Mouse (Mus musculus) hindbrain, embryonic 15.5 days (tissue): ENCODE data around the gene Smim1. TPM values are rescaled to one million over a fixed set of nuclear protein-coding genes. Genes with fewer than 3 reads are reported as not detected.

ENCODE experiments used
- ATAC-seq: fragments of 200-750 bp; cut with Nextera tagmentation; 2 replicates; pipeline ENCODE4 v1.8.0; 2017; ENCODE audit warnings: low read depth, moderate number of reproducible peaks, moderate TSS enrichment; ENCODE audit not compliant: low FRiP score
- H3K27ac ChIP-seq: fragments of 300-500 bp; sonication (generic); replicated peaks from 2 replicates; pipeline ENCODE4 v1.5.1; 2015; ENCODE audit warnings: mild to moderate bottlenecking, inconsistent platforms
- H3K27me3 ChIP-seq: fragments of 300-500 bp; sonication (generic); 2 replicates; pipeline ENCODE4 v1.6.1; 2015; ENCODE audit warnings: control low read depth, inconsistent platforms
- H3K36me3 ChIP-seq: fragments of 300-500 bp; sonication (generic); 2 replicates; pipeline ENCODE4 v1.6.1; 2015; ENCODE audit warnings: control low read depth, inconsistent platforms
- H3K4me1 ChIP-seq: fragments of 300-500 bp; sonication (generic); replicated peaks from 2 replicates; pipeline ENCODE4 v1.6.1; 2015; ENCODE audit warnings: control low read depth, inconsistent platforms
- H3K4me2 ChIP-seq: fragments of 300-500 bp; sonication (generic); 2 replicates; pipeline ENCODE4 v1.6.1; 2015; ENCODE audit warnings: moderate library complexity, mild to moderate bottlenecking, inconsistent platforms
- H3K4me3 ChIP-seq: fragments of 300-500 bp; sonication (generic); 2 replicates; pipeline ENCODE4 v1.5.1; 2015; ENCODE audit warnings: mild to moderate bottlenecking, inconsistent platforms
- H3K9ac ChIP-seq: fragments of 300-500 bp; sonication (generic); 2 replicates; pipeline ENCODE4 v1.6.1; 2015; ENCODE audit warnings: inconsistent platforms
- H3K9me3 ChIP-seq: fragments of 300-500 bp; sonication (generic); 2 replicates; pipeline ENCODE4 v1.6.1; 2016; ENCODE audit warnings: control low read depth, inconsistent platforms
- WGBS: fragments of 180-500 bp; shearing (Covaris S2); methylation state at CpG from one replicate; pipeline ENCODE4 v1.1.7; 2015; 5-methylcytosine and 5-hydroxymethylcytosine counted together
- polyA plus RNA-seq: library from polyadenylated mRNA; unstranded; fragments of >200 nt; fragmentation: Nextera tagmentation; extraction: Ambion mirVana; gene quantifications from 2 replicates; pipeline ENCODE4 v1.2.1, GENCODE M21; 2015

The Smim1 gene
- polyA plus RNA-seq, 1 experiment from 2014 or later = 10.8 TPM

DNA sequence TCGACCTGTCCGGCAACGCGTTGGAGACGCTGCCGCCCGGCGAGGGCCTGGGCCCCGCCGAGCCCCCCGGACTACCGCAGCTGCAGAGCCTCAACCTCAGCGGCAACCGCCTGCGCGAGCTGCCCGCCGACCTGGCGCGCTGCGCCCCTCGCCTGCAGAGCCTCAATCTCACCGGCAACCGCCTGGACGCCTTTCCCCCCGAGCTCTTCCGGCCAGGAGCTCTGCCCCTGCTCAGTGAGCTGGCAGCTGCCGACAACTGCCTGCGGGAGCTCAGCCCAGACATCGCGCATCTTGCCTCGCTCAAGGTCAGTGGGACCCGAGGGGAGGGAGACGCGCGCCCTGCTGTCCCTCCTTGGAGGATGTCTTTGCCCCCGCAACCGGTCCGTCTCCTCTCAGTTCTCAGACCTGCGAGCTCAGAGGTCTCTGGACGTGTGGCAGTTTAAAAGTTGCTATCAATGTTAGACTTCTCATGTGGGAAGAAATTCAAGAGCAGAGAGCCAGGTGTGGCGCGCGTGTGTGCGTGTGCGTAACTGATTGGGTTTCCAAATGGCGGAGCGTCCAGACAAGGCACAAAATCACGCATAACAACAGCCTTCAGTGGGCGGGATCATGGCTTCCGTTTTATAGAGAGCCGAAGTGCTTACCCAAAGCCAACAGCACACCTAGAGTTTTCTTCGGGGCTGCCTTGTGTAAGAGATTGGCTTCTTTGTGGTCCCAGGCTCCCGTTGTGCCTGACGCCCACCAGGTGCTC is 13.7 kb downstream of the Smim1 start:
- H3K9me3 ChIP-seq = no peaks in the 10 kb centered on the region
- H3K27ac ChIP-seq = peak overlapping the region; percentile 76
- peak overlapping the region; percentile 93 for H3K9ac ChIP-seq
- 3% methylated on average over 55 of the region's 55 CpGs for WGBS
- peaks cover 26% of the 10 kb centered on the region for H3K4me1 ChIP-seq
- peaks cover 17% of the 10 kb centered on the region; the same call in 1 of the 2 replicates for H3K36me3 ChIP-seq
- no peak for ATAC-seq
- H3K4me3 ChIP-seq = peak overlapping the region; percentile 97
- H3K4me2 ChIP-seq = peak overlapping the region; percentile 99
- H3K27me3 ChIP-seq = no peaks in the 10 kb centered on the region

DNA sequence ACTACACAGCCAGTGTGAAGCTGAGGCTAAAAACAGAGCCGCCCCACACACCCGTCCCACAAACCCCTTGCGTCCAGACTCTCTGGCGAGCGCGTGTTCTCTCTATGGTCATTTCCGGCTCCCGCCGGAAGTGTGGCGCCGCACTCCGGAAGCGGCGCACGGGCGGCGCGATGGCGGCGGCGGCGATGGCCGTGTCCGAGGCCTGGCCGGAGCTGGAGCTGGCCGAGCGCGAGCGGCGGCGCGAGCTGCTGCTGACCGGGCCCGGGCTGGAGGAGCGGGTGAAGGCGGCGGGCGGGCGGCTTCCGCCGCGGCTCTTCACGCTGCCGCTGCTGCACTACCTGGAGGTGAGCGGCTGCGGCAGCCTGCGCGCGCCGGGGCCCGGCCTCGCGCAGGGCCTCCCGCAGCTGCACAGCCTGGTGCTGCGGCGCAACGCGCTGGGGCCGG is 14.4 kb downstream of the Smim1 start, which contains the start of gene Lrrc47:
TSS of gene Lrrc47 (plus strand) at position 86 of the 444 bp plus-strand sequence.
- H3K4me3 ChIP-seq = peak within 1 kb of the TSS; percentile 97
- WGBS = under 1% methylated on average over 58 of the region's 59 CpGs
- H3K27ac ChIP-seq = peak within 1 kb of the TSS; percentile 76
- peaks cover 26% of the 10 kb centered on the region for H3K4me1 ChIP-seq
- H3K36me3 ChIP-seq = peaks cover 16% of the 10 kb centered on the region
- no peaks in the 10 kb centered on the region for H3K27me3 ChIP-seq
- H3K9ac ChIP-seq = peak within 1 kb of the TSS; percentile 93
- H3K9me3 ChIP-seq = no peaks in the 10 kb centered on the region
- H3K4me2 ChIP-seq = peak within 1 kb of the TSS; percentile 99
- ATAC-seq = peak; percentile 95

DNA sequence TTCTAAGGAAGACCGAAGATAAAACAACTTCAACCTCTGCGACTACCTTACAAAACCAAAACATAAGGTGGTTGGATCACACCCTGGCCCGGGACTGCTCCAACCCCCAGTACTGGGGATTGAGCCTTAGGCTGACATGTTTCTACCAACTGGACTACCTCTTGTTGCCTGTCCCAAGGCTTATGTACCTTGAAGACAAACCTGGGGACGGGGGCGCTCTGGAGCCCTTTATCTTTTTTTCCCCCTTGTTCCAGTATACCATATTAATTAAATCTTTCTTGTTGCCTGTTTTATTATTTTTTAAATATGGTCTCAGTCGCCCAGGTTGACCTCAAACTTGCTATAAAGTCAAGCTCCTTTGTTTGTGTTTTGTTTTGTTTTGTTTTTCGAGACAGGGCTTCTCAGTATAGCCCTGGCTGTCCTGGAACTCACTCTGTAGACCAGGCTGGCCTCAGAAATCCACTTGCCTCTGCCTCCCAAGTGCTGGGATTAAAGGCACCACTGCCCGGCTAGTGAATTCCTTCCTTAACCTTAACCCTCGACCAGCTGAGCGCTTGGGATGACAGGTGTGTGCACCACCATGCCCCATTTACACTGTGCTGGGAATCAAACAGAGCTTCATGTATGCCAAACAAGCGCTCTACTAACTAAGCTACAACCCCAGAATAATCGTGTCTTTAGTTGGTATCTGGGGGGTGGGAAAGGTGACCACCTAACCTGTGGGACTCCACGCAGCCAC is 15.0 kb downstream of the Smim1 start:
- Histone ChIP-seq H3K36me3 (peaks cover 13% of the 10 kb centered on the region), H3K9me3 (no peaks in the 10 kb centered on the region), H3K4me1 (peaks cover 26% of the 10 kb centered on the region), H3K27ac (peak overlapping the region; percentile 76), H3K9ac (peak overlapping the region; percentile 93), H3K4me3 (peak overlapping the region; percentile 97), H3K27me3 (no peaks in the 10 kb centered on the region), H3K4me2 (peak overlapping the region; percentile 99)
- ATAC-seq = peak; percentile 72
- WGBS = 25% methylated on average over 13 of the region's 13 CpGs

DNA sequence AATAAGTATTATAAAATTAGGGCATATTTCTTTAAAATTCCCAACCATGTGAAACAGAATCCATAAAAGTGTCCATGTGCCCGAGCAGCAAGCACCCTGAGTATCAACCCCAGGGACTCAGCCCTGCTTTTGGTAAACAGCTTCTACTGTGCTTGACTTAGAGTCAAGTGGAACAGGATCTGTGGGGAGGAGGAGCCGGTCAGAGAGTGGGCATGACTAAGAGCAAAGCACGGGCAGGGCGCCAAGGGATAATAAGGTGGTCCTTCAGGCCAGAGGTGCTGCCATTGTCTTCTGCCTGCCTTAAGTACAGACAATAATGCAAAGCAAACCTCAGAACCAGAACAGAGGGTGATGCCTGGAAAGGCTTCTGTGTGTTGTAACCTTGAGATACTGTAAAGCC is 18.3 kb downstream of the Smim1 start:
- Histone ChIP-seq H3K4me3 (no peak overlapping the region), H3K36me3 (peaks cover 22% of the 10 kb centered on the region), H3K4me1 (peaks cover 12% of the 10 kb centered on the region), H3K27ac (no peak overlapping the region), H3K9ac (no peak overlapping the region), H3K4me2 (no peak overlapping the region), H3K27me3 (no peaks in the 10 kb centered on the region), H3K9me3 (no peaks in the 10 kb centered on the region)
- 86% methylated on average over 4 of the region's 4 CpGs for WGBS
- ATAC-seq = no peak

DNA sequence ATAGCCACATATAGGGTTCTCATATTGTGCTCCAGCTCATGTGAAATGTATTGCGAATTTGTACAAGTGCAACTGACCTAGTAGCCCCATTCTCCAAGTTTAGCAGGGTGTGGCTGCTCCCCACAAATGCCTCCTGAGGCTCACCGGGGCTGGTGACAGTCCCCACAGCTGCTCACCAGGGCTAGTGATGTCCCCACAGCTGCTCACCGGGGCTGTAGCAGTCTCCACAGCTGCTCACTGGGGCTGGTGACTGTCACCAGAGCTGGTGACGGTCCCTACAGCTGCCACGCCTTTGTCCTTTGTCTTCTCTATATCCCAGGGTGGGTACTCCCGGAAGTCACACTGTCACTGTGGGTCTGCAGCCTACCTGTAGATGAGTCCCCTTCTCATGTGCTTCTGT is 19.8 kb downstream of the Smim1 start:
- H3K9me3 ChIP-seq = no peaks in the 10 kb centered on the region
- no peaks in the 10 kb centered on the region for H3K27me3 ChIP-seq
- H3K4me2 ChIP-seq = no peak overlapping the region
- no peak for ATAC-seq
- peaks cover 5% of the 10 kb centered on the region; the same call in 1 of the 2 replicates for H3K4me1 ChIP-seq
- no peak overlapping the region for H3K27ac ChIP-seq
- H3K36me3 ChIP-seq = peaks cover 22% of the 10 kb centered on the region
- H3K9ac ChIP-seq = no peak overlapping the region
- no peak overlapping the region for H3K4me3 ChIP-seq
- WGBS = 88% methylated on average over 6 of the region's 6 CpGs

DNA sequence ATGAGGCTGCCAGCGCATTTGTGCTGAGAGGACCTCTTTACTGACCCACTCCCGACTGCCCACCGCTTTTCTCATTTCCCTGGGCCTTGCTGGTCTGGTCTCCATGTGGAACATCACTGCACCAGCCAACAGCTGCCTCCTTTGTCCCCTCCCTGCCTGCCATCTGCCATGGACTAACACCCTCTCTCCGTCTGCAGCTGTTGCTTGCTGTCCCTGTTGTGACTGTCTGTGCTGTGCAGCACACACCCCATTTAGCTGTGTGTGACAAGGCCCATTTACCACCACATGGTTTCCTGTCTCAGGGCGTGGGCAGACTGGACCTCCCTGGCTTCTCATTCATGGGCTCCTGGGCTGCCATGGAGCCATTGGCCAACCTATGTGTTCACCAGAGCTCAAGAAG is 20.5 kb downstream of the Smim1 start:
- no peak for ATAC-seq
- Histone ChIP-seq H3K9me3 (no peaks in the 10 kb centered on the region), H3K36me3 (peaks cover 22% of the 10 kb centered on the region), H3K27me3 (no peaks in the 10 kb centered on the region), H3K4me3 (no peak overlapping the region), H3K27ac (no peak overlapping the region), H3K4me2 (no peak overlapping the region), H3K9ac (no peak overlapping the region), H3K4me1 (no peaks in the 10 kb centered on the region)
- 77% methylated on average over 5 of the region's 5 CpGs for WGBS

DNA sequence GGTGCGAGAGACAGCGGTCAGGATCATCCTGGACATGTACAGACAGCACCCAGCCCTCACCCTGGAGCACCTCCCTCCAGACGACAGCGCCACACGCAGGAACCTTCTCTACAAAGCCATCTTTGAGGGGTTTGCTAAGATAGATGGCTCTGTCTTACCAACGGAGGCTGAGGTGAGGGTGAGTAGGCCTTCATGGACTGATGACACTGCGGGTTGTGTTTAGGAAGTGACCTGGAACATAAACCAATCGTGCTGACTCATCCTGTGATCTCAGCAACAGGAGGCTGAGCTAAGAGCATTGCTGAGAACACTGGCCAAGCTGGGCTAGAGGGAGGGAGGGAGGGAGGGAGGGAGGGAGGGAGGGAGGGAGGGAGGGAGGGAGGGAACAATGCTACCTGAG is 32.5 kb downstream of the Smim1 start:
- peaks cover 88% of the 10 kb centered on the region for H3K36me3 ChIP-seq
- H3K4me1 ChIP-seq = no peaks in the 10 kb centered on the region
- no peak overlapping the region for H3K4me3 ChIP-seq
- H3K9me3 ChIP-seq = no peaks in the 10 kb centered on the region
- no peak overlapping the region for H3K27ac ChIP-seq
- 91% methylated on average over 8 of the region's 8 CpGs for WGBS
- no peaks in the 10 kb centered on the region for H3K27me3 ChIP-seq
- H3K4me2 ChIP-seq = no peak overlapping the region
- no peak for ATAC-seq
- H3K9ac ChIP-seq = no peak overlapping the region

DNA sequence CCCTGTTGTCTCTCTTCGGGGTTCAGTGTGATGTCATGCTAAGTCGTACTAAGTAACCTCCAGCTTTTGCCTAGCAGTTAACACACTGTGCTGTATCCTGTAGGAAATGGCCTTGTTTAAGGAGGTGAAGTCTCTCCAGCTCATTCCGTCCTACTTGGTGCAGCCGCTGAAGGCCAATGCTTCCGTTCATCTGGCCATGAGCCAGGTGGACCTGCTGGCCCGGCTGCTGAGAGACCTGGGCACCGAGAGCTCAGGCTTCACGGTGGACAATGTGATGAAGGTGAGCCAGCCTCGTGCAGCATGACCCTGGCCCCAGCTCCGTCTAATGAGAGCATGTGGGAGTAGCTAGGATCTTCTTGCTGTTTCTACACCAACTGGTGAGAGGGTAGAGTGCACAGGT is 33.3 kb downstream of the Smim1 start:
- no peak overlapping the region for H3K4me2 ChIP-seq
- H3K9ac ChIP-seq = no peak overlapping the region
- WGBS = 89% methylated on average over 10 of the region's 10 CpGs
- H3K4me1 ChIP-seq = no peaks in the 10 kb centered on the region
- H3K9me3 ChIP-seq = no peaks in the 10 kb centered on the region
- H3K27ac ChIP-seq = no peak overlapping the region
- ATAC-seq = no peak
- H3K27me3 ChIP-seq = no peaks in the 10 kb centered on the region
- peaks cover 88% of the 10 kb centered on the region for H3K36me3 ChIP-seq
- no peak overlapping the region for H3K4me3 ChIP-seq

DNA sequence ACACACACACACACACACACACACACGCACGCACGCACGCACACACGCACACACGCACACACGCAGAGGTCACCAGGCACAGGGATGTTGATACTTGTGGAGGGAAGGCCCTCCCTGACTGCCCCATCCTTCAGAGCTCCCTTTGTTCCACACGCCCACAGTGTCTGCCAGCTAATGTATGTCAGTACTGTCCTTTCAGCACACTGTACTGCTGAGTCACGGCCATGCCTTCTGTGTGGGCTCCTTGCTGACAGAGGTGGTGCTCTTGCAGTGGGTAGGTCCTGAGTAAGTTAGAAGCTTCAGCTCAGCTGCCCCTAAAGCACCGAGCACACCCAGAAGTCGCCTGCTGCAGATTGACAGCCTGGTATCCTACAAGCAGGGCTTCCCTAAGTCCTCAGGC is 45.6 kb downstream of the Smim1 start:
- Histone ChIP-seq H3K9ac (no peak overlapping the region), H3K4me3 (no peak overlapping the region), H3K27me3 (no peaks in the 10 kb centered on the region), H3K36me3 (peaks cover 62% of the 10 kb centered on the region), H3K27ac (no peak overlapping the region), H3K4me2 (no peak overlapping the region), H3K9me3 (no peaks in the 10 kb centered on the region), H3K4me1 (peaks cover 25% of the 10 kb centered on the region)
- WGBS = 91% methylated on average over 11 of the region's 11 CpGs
- ATAC-seq = no peak

DNA sequence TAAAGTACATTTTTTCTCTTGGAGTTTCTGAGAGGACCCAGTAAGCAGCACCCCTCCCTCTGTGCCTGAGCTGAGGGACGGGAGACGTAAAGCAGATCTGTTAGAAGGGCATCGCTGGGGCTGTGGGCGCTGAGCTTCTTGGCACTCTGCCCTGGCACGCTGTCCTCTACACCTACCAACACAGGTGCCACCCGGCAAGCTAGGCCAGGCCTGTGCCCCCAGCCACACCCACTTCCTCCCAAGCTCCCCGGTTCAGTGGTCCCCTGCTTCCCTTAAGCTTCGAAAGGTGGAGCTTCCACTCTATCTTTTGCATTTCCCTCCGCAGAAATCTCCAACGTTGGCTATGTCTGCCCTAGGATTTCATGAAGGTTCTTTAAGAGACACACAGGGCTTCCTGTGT is 46.8 kb downstream of the Smim1 start:
- H3K27me3 ChIP-seq = no peaks in the 10 kb centered on the region
- ATAC-seq = no peak
- no peak overlapping the region for H3K27ac ChIP-seq
- no peaks in the 10 kb centered on the region for H3K9me3 ChIP-seq
- no peak overlapping the region for H3K9ac ChIP-seq
- H3K36me3 ChIP-seq = peaks cover 49% of the 10 kb centered on the region
- peaks cover 25% of the 10 kb centered on the region for H3K4me1 ChIP-seq
- H3K4me3 ChIP-seq = no peak overlapping the region
- 92% methylated on average over 10 of the region's 10 CpGs for WGBS
- no peak overlapping the region for H3K4me2 ChIP-seq

DNA sequence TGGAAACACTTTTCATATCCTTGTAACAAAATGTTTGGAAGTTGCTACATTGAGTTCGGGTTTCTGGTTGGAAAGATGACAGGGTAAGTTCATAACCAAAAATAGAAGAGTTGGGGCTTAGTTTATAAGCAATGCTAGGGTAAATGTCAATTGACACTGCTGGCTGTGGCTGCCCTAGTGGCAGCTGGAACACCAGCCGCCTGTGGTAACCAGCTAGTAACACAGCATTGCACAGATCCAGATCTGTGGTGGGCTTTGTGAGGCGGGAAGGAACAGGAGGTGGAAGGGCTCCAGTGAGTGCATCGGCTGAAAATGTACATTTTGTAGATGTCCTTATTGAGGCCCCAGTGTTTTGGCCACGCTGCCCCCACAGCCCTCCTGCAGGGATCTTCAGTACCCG is 50.3 kb downstream of the Smim1 start:
- Histone ChIP-seq H3K36me3 (peaks cover 26% of the 10 kb centered on the region), H3K4me3 (peak overlapping the region; percentile 99), H3K4me2 (peak overlapping the region; percentile 79), H3K27ac (no peak overlapping the region), H3K4me1 (peaks cover 40% of the 10 kb centered on the region), H3K9me3 (no peaks in the 10 kb centered on the region), H3K9ac (peak overlapping the region; percentile 95), H3K27me3 (no peaks in the 10 kb centered on the region)
- ATAC-seq = no peak
- WGBS = 40% methylated on average over 6 of the region's 6 CpGs

DNA sequence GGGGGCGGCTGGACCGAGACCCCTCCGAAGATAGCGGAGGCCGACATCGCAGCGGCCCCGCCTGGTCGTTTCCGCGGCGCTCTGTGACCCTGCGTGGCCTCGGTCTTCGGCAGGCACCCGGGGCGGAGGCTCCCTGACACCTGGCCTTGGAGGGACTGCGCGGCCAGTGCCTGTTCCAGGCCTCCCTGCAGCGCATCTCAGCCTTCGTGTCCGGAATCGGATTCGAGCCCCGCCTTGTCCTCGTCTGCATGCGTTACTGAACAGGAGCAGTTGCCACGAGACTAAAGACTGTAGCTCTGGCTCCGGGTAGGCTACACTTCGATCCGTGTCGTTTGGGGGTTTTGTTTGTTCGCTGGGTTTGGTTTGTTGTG is 50.8 kb downstream of the Smim1 start:
- Histone ChIP-seq H3K4me2 (peak overlapping the region; percentile 79), H3K27ac (peak overlapping the region; percentile 84), H3K9me3 (no peaks in the 10 kb centered on the region), H3K9ac (peak overlapping the region; percentile 95), H3K27me3 (no peaks in the 10 kb centered on the region), H3K4me3 (peak overlapping the region; percentile 99), H3K4me1 (peaks cover 40% of the 10 kb centered on the region), H3K36me3 (peaks cover 26% of the 10 kb centered on the region)
- under 1% methylated on average over 29 of the region's 33 CpGs for WGBS
- peak; percentile 53; the same call in 1 of the 2 replicates for ATAC-seq
